Mouse (Mus musculus): ENCODE results near the gene Ins2.
A peak's percentile ranks its signal among the peaks of the same experiment; 100 is the strongest.

GRCm38 (mm10) chr7:142737772-142738171 lies 5.4 kb downstream of the Ins2 start:
- TF ChIP-seq POLR2A (IDR thresholded peaks at IDR 0.05; ENCODE audit: low read depth, low read length) (no peak), CTCF (conservative IDR thresholded peaks at IDR 0.05; ENCODE audit: insufficient read depth, insufficient read length, low read depth, low read length) (peak; percentile 30; the same call in 1 of the 2 replicates)

Measured in kidney, adult 2 months (tissue).